Mouse (Mus musculus): ENCODE results near the gene Iba57. TPM values are rescaled to one million over a fixed set of nuclear protein-coding genes. Genes with fewer than 3 reads are reported as not detected.

The Iba57 gene
- polyA plus RNA-seq, 1 experiment from 2014 or later = 4.1 TPM

- Histone ChIP-seq H3K4me3 (ENCODE audit: low read depth, low read length) (no peak overlapping the region), H3K9ac (ENCODE audit: low read depth, low read length) (no peak overlapping the region), H3K27me3 (replicated peaks; ENCODE audit: control insufficient read depth, insufficient read depth, low read length) (peaks cover 34% of the 10 kb centered on the region), H3K9me3 (ENCODE audit: control insufficient read depth) (no peaks in the 10 kb centered on the region), H3K36me3 (ENCODE audit: control insufficient read depth, insufficient read depth) (no peaks in the 10 kb centered on the region), H3K27ac (ENCODE audit: low read depth, low read length) (no peak overlapping the region), H3K4me2 (replicated peaks; ENCODE audit: low read depth) (no peak overlapping the region), H3K4me1 (replicated peaks; ENCODE audit: control insufficient read depth, insufficient read depth, low read length) (no peaks in the 10 kb centered on the region)
- WGBS = 69% methylated on average over 18 of the region's 18 CpGs
- ATAC-seq = no peak
- no peak for TF ChIP-seq CTCF (IDR thresholded peaks at IDR 0.05; ENCODE audit: low read depth)
These were observed 32.1 kb downstream of the Iba57 start for GRCm38 (mm10) chr11:59131348-59131919.

GRCm38 (mm10) chr11:59130782-59131181 lies 32.8 kb downstream of the Iba57 start:
- H3K27ac ChIP-seq (ENCODE audit: low read depth, low read length) = no peak overlapping the region
- no peak overlapping the region for H3K4me3 ChIP-seq (ENCODE audit: low read depth, low read length)
- peaks cover 27% of the 10 kb centered on the region for H3K27me3 ChIP-seq (replicated peaks; ENCODE audit: control insufficient read depth, insufficient read depth, low read length)
- H3K9me3 ChIP-seq (ENCODE audit: control insufficient read depth) = no peaks in the 10 kb centered on the region
- H3K4me2 ChIP-seq (replicated peaks; ENCODE audit: low read depth) = no peak overlapping the region
- H3K36me3 ChIP-seq (ENCODE audit: control insufficient read depth, insufficient read depth) = no peaks in the 10 kb centered on the region
- ATAC-seq = no peak
- H3K4me1 ChIP-seq (replicated peaks; ENCODE audit: control insufficient read depth, insufficient read depth, low read length) = no peaks in the 10 kb centered on the region
- no peak overlapping the region for H3K9ac ChIP-seq (ENCODE audit: low read depth, low read length)
- no peak for TF ChIP-seq CTCF (IDR thresholded peaks at IDR 0.05; ENCODE audit: low read depth)
- WGBS = 76% methylated on average over 9 of the region's 9 CpGs

- Histone ChIP-seq H3K27me3 (replicated peaks; ENCODE audit: control insufficient read depth, insufficient read depth, low read length) (no peaks in the 10 kb centered on the region), H3K4me1 (replicated peaks; ENCODE audit: control insufficient read depth, insufficient read depth, low read length) (no peaks in the 10 kb centered on the region), H3K9ac (ENCODE audit: low read depth, low read length) (no peak overlapping the region), H3K4me2 (replicated peaks; ENCODE audit: low read depth) (no peak overlapping the region), H3K4me3 (ENCODE audit: low read depth, low read length) (no peak overlapping the region), H3K36me3 (ENCODE audit: control insufficient read depth, insufficient read depth) (no peaks in the 10 kb centered on the region), H3K9me3 (ENCODE audit: control insufficient read depth) (no peaks in the 10 kb centered on the region), H3K27ac (ENCODE audit: low read depth, low read length) (no peak overlapping the region)
- no peak for ATAC-seq
- 89% methylated on average over 5 of the region's 5 CpGs for WGBS
- no peak for TF ChIP-seq CTCF (IDR thresholded peaks at IDR 0.05; ENCODE audit: low read depth)
These were observed 57.6 kb downstream of the Iba57 start for GRCm38 (mm10) chr11:59105945-59106344.

Other genes with a start within 250 kb of the Iba57 start
- gene Btnl10, start 245.8 kb downstream of the Iba57 start, polyA plus RNA-seq (2015; fragmentation: Nextera tagmentation; extraction: Ambion mirVana) = not detected in 2 replicates
- 113 and 117 TPM in 2 replicates for gene Rnf187, start 224.8 kb downstream of the Iba57 start, polyA plus RNA-seq (2015; fragmentation: Nextera tagmentation; extraction: Ambion mirVana)
- gene Hist3h2ba, start 214.8 kb downstream of the Iba57 start, polyA plus RNA-seq (2015; fragmentation: Nextera tagmentation; extraction: Ambion mirVana) = 6.9 and 7.8 TPM in 2 replicates
- 15.8 and 16.7 TPM in 2 replicates for gene Hist3h2a, start 209.1 kb downstream of the Iba57 start, polyA plus RNA-seq (2015; fragmentation: Nextera tagmentation; extraction: Ambion mirVana)
- 0.08 and 0.12 TPM in 2 replicates for gene Trim17, start 209.1 kb downstream of the Iba57 start, polyA plus RNA-seq (2015; fragmentation: Nextera tagmentation; extraction: Ambion mirVana)
- gene Trim11, start 185.6 kb downstream of the Iba57 start, polyA plus RNA-seq (2015; fragmentation: Nextera tagmentation; extraction: Ambion mirVana) = 8.9 and 9.7 TPM in 2 replicates
- 0.16 and 0.23 TPM in 2 replicates for gene Obscn, start 27.3 kb downstream of the Iba57 start, polyA plus RNA-seq (2015; fragmentation: Nextera tagmentation; extraction: Ambion mirVana)
- 2.2 and 2.3 TPM in 2 replicates for gene Gjc2, start 19.5 kb upstream of the Iba57 start, polyA plus RNA-seq (2015; fragmentation: Nextera tagmentation; extraction: Ambion mirVana)
- 110 and 119 TPM in 2 replicates for gene Guk1, start 28.5 kb upstream of the Iba57 start, polyA plus RNA-seq (2015; fragmentation: Nextera tagmentation; extraction: Ambion mirVana)
- gene Mrpl55, start 38.7 kb upstream of the Iba57 start, polyA plus RNA-seq (2015; fragmentation: Nextera tagmentation; extraction: Ambion mirVana) = 87.1 and 96.5 TPM in 2 replicates
- 24.1 and 30.6 TPM in 2 replicates for gene 2310033P09Rik, start 44.6 kb upstream of the Iba57 start, polyA plus RNA-seq (2015; fragmentation: Nextera tagmentation; extraction: Ambion mirVana)
- 574 and 605 TPM in 2 replicates for gene Arf1, start 64.5 kb upstream of the Iba57 start, polyA plus RNA-seq (2015; fragmentation: Nextera tagmentation; extraction: Ambion mirVana)
- gene Wnt3a, start 127.0 kb upstream of the Iba57 start, polyA plus RNA-seq (2015; fragmentation: Nextera tagmentation; extraction: Ambion mirVana) = not detected in 2 replicates
- 2.2 and 2.4 TPM in 2 replicates for gene Wnt9a, start 143.2 kb upstream of the Iba57 start, polyA plus RNA-seq (2015; fragmentation: Nextera tagmentation; extraction: Ambion mirVana)
- gene Prss38, start 211.9 kb upstream of the Iba57 start, polyA plus RNA-seq (2015; fragmentation: Nextera tagmentation; extraction: Ambion mirVana) = not detected in 2 replicates

All from intestine, postnatal 0 days (tissue).